Mouse (Mus musculus) ES-Bruce4 (cell line): ENCODE data around the gene Pcnx4.

Source experiments
- CTCF ChIP-seq: IDR thresholded peaks from one replicate; pipeline ENCODE4 v1.8.1; 2011; ENCODE audit warnings: low read depth, low read length
- EP300 ChIP-seq: IDR thresholded peaks from 2 replicates; pipeline ENCODE4 v1.6.1; 2011; ENCODE audit warnings: low read depth, low read length; ENCODE audit not compliant: insufficient read depth
- POLR2A ChIP-seq: IDR thresholded peaks from one replicate; pipeline ENCODE4 v1.8.1; 2011; ENCODE audit warnings: low read length; ENCODE audit not compliant: insufficient read depth

GRCm38 (mm10) chr12:72582021-72582420 is 45.8 kb downstream of the Pcnx4 start:
- TF ChIP-seq CTCF: no peak
- TF ChIP-seq POLR2A: no peak
- no peak for TF ChIP-seq EP300
